Mouse (Mus musculus) fibroblast of lung, adult 2 months (primary cell): Measurements from ENCODE around the gene Ncoa3.
A peak's percentile ranks its signal among the peaks of the same experiment; 100 is the strongest.

ENCODE experiments used
- DNase-seq: peaks from one replicate; pipeline ENCODE4 v3.0.0-alpha.2; 2011; ENCODE audit warnings: low read depth

The Ncoa3 gene

DNA sequence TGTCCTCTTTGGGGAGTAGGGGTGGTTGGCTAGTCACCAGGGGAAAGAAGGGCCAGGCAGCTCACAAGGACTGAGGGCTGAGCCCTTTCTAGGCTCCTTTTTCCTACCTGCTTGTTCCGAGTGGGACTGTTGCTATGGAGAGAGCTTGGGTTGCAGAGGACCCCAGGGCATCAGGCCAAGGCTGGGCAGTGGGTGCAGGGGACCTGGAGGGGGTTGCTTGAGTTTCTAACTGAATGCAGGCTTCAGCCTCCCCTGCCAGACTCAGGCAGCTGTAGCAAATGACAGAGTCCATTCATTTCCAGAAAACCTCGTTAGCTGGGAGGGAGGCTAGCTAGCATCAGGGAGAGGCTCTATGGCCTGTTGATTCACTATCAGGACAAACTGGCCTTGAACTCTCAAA lies 114.2 kb downstream of the Ncoa3 start:
- no peak for DNase-seq

DNA sequence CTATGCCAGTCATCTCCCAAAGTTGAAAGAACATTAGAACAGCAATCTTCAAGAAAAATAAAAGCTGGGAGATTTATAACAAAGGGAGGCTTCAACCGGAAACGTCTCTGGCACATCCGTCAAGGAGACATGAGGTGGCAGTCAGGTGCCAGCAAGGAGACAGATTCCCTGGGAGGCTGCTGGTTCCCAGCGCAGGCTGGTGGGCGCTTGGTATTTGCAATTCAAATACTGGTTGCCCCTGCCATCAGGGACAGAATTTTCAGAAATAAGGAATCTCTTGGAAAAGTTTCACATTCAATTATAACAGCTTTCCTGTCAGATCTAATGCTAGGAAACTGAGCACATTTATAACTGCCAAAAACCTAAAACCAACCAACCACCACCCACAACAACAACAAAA lies 115.5 kb downstream of the Ncoa3 start:
- no peak for DNase-seq

DNA sequence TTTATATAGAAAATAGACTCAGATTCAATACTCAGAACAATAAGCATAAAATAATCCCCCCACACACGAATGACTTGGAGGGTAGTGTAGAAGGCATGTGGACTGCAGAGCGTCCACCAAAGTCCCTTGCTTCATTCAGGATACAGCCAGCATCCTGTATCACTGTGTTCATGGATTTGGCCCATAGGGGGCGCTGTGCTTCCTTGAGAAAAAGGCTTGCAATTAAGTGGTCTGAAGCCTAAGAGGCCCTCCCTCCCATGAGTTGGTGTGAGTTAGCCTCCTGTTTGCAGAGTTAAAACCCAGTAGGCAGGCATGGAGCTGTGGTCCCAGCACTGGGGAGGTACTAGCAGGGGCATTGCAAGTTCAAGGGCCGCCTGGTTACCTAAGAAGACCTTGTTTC lies 115.9 kb downstream of the Ncoa3 start:
- DNase-seq: peak; percentile 63

DNA sequence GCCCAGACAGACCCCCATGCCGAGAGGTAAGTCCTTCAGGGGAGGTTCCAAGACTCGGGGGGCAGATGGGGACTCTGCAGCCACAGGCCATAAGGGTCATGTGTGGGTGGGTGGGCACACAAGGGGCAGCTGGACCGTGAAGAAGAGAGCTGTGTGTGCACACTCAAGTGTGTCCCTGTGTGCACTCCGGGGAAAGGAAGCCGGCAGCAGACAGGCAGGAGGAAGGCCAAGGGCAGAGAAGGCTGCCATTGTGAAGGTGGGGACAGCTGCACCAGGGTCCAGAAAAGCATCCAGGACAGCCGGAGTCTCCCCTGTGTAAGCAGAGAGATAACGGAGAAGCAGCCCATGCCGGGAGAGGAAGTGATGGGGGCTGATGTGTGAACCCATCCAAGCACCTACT lies 118.3 kb downstream of the Ncoa3 start:
- DNase-seq: no peak

DNA sequence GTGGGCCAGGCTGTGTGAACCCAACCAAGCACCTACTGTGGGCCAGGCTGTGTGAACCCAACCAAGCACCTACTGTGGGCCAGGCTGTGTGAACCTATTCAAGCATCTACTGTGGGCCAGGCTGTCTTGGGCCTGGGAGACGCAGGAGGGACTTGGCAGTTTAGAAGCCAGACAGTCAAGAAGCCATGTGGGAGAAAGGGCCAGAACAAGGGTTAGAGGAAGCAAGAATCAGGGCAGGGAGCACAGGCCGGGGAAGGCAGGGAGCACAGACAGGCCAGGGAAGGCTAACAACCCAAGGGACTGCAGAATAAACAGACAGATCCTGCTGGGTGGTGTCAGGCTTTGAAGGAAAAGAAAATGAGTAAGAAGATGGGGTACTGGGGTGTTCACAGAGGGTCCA lies 118.8 kb downstream of the Ncoa3 start:
- no peak for DNase-seq

DNA sequence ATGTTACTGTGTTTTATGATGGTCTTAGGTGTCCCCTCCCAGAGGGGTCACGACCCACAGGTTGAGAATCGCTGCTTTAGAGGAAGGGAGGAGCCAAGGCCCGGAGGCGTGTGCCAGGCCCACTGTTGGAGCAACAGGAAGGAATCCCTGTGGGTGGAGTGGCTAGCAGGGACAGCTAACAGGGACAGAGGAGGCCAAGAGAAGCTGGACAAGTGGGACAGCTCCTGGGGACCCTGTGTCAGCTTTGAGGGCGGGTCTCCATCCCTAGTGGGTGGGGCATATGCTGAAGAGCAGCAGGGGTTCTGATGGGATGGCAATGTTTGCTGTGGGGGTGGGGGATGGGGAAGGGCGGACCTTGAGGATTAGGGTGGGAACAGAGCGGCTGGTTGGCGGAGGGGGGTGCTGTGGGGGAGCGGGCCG lies 119.4 kb downstream of the Ncoa3 start:
- no peak for DNase-seq

DNA sequence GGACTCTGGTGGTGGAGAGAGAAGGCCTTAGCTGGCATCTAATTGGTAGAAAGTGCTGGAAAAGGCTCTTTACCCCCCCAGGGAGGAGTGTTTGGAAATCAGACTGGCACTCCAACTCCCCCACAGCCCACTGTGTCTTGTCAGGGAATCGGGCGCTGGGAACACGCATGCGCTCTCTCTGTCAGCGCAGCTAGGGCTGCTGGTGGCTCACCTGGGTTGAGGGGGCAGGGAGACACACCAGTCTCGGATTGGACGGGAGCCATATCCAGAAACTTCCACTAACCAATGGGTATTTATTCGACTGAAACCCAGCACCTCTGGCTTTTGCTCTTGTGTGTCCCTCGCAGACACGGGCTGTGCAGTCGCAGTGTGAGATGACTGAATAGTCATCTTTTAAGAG lies 120.5 kb downstream of the Ncoa3 start:
- DNase-seq: no peak

DNA sequence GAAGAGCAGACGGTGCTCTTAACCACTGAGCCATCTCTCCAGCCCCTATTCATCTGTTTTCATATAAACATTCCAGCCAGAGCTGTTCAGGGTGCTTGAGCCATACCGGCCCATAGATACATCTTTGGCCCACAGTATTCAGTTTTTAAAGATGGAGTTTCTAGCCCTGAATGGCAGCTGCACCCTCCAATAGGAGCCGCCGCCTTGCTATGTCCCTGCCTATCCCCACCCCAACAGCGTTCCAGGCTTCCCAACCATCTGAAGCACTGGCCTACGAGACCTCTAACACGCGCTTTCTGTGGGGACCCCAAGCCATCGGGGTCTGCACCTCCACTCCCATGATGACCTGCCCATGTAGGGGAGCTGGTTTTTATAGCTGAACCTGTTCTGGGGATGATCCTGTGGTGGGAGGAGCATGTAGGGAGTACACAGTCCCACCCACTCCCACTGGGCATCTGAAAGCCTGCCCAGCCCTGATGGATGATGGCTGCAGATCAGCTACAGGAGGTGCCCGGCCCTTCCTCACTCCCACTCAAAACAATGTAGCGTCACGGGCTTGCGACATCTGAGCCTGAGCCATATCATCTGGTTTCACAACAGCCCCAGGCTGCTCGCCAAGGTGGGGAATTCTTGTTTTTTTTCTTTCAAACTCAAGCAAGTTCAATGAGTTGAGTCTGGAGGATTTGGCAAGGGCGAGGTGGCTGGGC lies 123.3 kb downstream of the Ncoa3 start:
- peak; percentile 97 for DNase-seq

DNA sequence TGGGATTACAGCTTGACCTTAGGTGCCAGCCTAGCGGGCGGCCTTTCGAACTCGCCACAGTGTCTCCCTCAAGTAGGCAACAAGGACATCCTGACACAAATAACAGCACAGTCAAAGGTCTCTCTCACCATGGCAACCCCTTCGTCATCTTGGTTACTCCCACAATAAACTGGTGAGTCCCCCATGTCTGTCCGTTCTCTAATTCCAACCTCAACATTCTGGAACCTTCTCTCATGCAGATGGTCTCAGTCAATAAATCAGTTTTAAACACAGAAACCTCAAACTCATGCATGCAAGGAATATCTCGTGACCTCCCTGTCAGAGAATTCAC lies 123.8 kb downstream of the Ncoa3 start:
- DNase-seq: no peak

DNA sequence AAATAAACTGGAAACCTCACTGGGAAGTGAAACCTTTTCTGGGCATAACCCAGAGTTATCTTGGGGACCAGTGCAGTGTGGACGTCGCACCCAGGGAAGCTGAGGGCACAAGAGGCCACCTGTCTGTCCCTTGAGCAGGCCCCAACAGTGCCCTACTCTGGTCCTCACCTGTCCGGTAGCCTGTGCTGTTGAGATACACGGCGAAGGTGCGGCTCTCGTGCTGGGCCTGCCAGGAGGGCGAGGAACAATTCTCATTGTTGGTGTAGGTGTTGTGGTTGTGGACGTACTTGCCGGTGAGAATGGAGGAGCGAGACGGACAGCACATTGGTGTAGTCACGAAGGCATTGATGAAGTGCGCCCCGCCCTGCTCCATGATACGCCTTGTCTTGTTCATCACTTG lies 124.3 kb downstream of the Ncoa3 start:
- DNase-seq: no peak

DNA sequence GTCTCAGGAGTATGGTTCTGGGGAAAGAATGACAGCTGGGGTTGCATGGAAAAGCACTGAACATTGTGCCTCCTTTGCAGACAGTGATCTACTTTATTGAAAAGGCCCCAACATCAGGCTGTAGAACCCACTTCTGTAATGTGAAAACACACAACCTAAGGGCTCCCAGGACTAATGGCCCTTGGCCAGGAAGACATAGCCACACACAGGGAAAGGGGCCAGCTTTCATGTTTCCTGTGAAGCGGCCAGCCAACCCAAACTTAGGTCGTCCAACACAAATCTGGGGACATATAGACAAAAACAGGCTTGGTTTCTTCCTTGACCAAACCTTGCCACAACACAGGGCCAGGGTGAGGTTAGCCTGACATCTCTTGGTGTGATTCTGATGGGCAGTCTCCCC lies 127.6 kb downstream of the Ncoa3 start:
- peak; percentile 61 for DNase-seq

DNA sequence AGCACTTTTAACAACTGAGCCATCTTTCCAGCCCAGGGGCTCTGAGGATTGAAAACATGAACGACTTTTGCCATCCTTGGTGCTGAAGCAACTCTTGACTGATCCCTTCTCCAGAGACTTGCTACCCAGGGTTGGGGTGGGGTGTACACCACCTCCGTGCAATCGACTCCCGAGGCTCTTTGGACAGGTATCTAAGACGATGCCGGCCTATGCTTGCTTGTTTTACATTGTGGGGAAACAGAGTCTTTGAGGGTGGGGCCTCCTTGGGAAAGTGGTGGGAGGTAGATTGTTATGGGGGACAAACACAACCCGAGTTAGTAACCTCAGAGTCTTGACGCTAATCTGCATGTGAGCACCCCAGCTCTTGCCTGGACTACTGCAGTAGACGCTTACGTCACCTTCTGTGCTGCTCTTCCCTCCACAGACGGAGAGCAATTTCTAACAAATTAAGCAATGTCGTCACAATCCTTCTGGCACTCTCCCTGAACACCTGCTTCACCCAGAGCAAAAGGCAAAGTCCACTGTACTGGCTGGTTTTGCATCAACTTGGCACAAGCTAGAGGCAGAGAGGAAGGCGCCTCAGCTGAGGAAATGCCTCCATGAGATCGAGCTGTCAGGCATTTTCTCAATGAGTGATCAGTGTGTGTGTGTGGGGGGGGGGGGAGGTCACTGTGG lies 129.4 kb downstream of the Ncoa3 start:
- no peak for DNase-seq

DNA sequence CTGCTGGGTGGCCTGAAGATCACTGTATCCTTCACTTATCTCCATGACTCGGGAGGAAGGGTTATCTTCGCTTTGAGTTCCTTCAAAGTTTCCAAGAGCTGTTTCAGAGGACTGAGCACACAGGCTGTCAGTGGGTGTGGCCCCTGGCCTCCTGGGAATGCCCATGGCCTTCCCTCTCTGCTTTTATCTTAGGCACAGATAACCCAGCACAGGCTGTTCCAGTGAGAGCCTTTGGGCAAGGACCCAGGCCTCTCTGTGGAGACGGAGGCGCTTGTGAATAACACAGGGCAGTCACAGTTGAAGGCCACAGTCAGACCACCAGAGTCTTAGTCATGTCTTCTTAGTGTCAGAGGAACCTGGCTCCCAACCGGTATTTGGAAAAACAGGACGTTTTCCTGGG lies 130.3 kb downstream of the Ncoa3 start:
- DNase-seq: no peak
